Mouse (Mus musculus) kidney, adult 2 months (tissue): ENCODE data around the gene Pgls.

Experiments used
- CTCF ChIP-seq: fragments of 200-500 bp; conservative IDR thresholded peaks from 2 replicates; pipeline ENCODE4 v1.5.1; 2011; ENCODE audit warnings: low read depth, mild to moderate bottlenecking, control low read depth, low read length, moderate library complexity, mixed read lengths; ENCODE audit not compliant: insufficient read depth, insufficient read length
- POLR2A ChIP-seq: fragments of 200-500 bp; IDR thresholded peaks from one replicate; pipeline ENCODE4 v1.6.1; 2011; ENCODE audit warnings: low read depth, low read length, control low read depth

- no peak for TF ChIP-seq CTCF
- TF ChIP-seq POLR2A = no peak
These were observed 46.3 kb downstream of the Pgls start for GRCm38 (mm10) chr8:71638321-71638720.
